Mouse (Mus musculus) neural tube, embryonic 11.5 days (tissue): ENCODE measurements at regions not wholly inside any gene's neighbourhood (a gene's known extent, or its start where the extent isn't known, plus 50 kb on each side); places are given as distances from the start of the nearest gene placed in this dataset.
A peak's percentile ranks its signal among the peaks of the same experiment; 100 is the strongest.

Experiments
- ATAC-seq: fragments of 200-750 bp; cut with Nextera tagmentation; 2 replicates; pipeline ENCODE4 v1.8.0; 2017; ENCODE audit warnings: moderate number of reproducible peaks, mild to moderate bottlenecking, moderate TSS enrichment, moderate library complexity; ENCODE audit not compliant: insufficient read depth, low FRiP score, low TSS enrichment
- DNase-seq: peaks from one replicate; pipeline ENCODE4 v3.0.0-alpha.2; 2015; ENCODE audit warnings: low spot score
- H3K27ac ChIP-seq: fragments of 300-500 bp; sonication (generic); 2 replicates; pipeline ENCODE4 v1.5.1; 2014; ENCODE audit warnings: low read depth, mild to moderate bottlenecking, low read length
- H3K27me3 ChIP-seq: fragments of 300-500 bp; sonication (generic); 2 replicates; pipeline ENCODE4 v1.6.1; 2014; ENCODE audit warnings: mild to moderate bottlenecking, low read length, mixed read lengths; ENCODE audit not compliant: control insufficient read depth, insufficient read depth
- H3K36me3 ChIP-seq: fragments of 300-500 bp; sonication (generic); 2 replicates; pipeline ENCODE4 v1.6.1; 2014; ENCODE audit warnings: mild to moderate bottlenecking, low read length, moderate library complexity, mixed read lengths; ENCODE audit not compliant: control insufficient read depth, insufficient read depth
- H3K4me1 ChIP-seq: fragments of 300-500 bp; sonication (generic); 2 replicates; pipeline ENCODE4 v1.6.1; 2014; ENCODE audit warnings: low read length, mixed read lengths; ENCODE audit not compliant: control insufficient read depth, insufficient read depth
- H3K4me2 ChIP-seq: fragments of 300-500 bp; sonication (generic); 2 replicates; pipeline ENCODE4 v1.6.1; 2014; ENCODE audit warnings: low read depth, mild to moderate bottlenecking, moderate library complexity
- H3K4me3 ChIP-seq: fragments of 300-500 bp; sonication (generic); 2 replicates; pipeline ENCODE4 v1.5.1; 2014; ENCODE audit warnings: low read depth, low read length
- H3K9ac ChIP-seq: fragments of 300-500 bp; sonication (generic); 2 replicates; pipeline ENCODE4 v1.6.1; 2014; ENCODE audit warnings: mild to moderate bottlenecking, low read length
- H3K9me3 ChIP-seq: fragments of 300-500 bp; sonication (generic); 2 replicates; pipeline ENCODE4 v1.6.1; 2016; ENCODE audit warnings: low read length; ENCODE audit not compliant: control insufficient read depth
- WGBS: fragments of 180-500 bp; shearing (Covaris S2); extraction: QIAGEN DNeasy Blood & Tissue Kit; methylation state at CpG from one replicate; pipeline ENCODE4 v1.1.7; 2014; 5-methylcytosine and 5-hydroxymethylcytosine counted together

DNA sequence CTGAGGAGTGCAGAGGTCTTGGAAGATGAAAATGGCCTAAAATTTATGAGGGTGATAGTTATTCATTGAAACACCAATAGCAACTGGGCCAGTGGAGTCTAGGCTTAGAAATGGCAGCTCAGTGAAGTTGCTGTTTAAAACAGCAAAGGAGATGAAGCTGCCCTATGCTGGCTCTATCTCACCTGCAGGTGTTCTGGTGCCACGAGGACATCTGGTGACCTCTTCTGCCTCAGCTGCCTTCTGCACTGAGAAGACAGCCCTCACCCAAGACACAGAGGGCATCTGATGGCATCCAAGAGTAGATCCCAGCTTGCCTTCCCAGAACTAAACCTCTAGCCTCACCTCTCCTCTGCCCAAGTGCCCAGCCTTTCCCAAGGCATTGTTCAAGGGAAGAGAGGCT is 187.5 kb upstream of the Sdk2 start:
- H3K9ac ChIP-seq, result no peak overlapping the region
- no peaks in the 10 kb centered on the region for H3K27me3 ChIP-seq
- ATAC-seq, result no peak
- H3K27ac ChIP-seq, result no peak overlapping the region
- 83% methylated on average over 1 of the region's 1 CpGs for WGBS
- no peaks in the 10 kb centered on the region for H3K4me1 ChIP-seq
- no peak for DNase-seq
- H3K36me3 ChIP-seq, result no peaks in the 10 kb centered on the region
- no peaks in the 10 kb centered on the region for H3K9me3 ChIP-seq
- H3K4me2 ChIP-seq, result no peak overlapping the region
- H3K4me3 ChIP-seq, result no peak overlapping the region

DNA sequence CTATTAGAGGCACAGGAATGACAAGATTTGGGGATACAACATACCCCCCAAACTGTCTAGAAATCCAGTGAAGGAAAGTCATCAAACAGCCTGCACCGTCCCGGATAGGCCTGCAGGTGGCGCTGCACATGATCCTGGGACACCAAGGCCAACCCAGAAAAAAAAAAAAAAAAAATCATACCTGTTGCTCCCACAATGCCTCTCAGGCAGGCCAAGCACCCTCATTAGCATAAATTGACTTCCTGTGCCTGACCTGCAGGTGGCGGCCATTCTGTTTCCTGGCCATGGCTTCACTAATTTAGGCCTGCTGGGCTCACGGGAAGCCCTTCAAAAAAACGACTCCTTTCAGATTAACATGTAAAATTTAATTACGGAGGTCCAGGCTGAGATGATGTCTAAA is 184.8 kb upstream of the Sdk2 start:
- Histone ChIP-seq H3K4me3 (no peak overlapping the region), H3K4me2 (no peak overlapping the region), H3K27me3 (no peaks in the 10 kb centered on the region), H3K36me3 (no peaks in the 10 kb centered on the region), H3K27ac (no peak overlapping the region), H3K9me3 (no peaks in the 10 kb centered on the region), H3K4me1 (no peaks in the 10 kb centered on the region), H3K9ac (no peak overlapping the region)
- no peak for ATAC-seq
- 80% methylated on average over 7 of the region's 7 CpGs for WGBS
- DNase-seq, result peak; percentile 45

DNA sequence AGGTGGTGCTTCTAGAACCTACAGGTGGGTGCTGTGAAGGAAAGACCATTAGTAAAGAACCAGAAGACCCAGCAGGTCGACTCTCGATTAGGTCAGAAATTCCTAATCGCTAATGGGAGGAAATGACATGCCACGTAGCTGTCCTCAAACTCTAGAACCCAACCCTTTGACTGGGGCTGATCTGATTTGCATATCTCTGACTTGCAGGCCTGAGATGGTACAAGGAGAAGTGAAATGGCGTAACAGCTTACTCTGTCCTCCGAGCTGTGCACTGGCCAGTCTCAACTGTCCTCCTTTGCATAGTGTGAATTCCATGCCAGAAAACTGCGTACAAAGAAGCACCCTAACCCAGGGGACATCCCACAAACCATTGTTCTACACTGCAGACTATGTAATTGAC is 182.4 kb upstream of the Sdk2 start:
- WGBS, result 84% methylated on average over 7 of the region's 7 CpGs

DNA sequence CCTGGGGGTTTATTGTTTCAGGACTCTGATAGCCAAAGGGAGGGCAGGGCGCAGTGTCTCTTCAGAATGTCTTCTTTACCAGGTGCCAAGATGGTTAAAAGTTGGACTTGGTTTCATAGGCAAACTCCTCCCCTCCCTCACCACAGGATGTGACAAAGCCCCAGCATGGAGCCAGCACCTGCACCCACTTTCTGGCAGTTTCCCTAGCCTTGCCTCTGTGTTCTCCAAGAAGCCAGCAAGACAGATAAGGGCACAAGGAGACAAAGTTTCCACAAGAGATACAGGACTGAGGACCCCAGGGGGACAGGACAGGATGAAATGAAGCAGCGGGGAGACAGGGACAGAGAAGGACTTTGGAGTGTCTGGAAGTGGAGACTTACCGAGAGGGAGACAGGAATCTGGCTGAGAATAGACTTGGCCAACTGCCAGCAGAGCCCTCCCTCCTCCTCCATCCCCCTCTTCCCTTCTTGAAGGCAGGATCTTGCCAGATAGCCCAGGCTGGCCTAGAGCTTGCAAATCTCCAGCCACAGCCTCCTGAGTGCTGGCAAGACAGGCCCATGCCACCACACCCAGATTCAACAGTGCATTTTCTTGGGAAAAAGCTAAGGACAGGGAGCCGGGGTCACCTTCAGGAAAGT is 181.5 kb upstream of the Sdk2 start:
- no peaks in the 10 kb centered on the region for H3K36me3 ChIP-seq
- no peak overlapping the region for H3K9ac ChIP-seq
- no peak for DNase-seq
- no peaks in the 10 kb centered on the region for H3K9me3 ChIP-seq
- no peak overlapping the region for H3K4me2 ChIP-seq
- ATAC-seq, result no peak
- 75% methylated on average over 4 of the region's 4 CpGs for whole genome bisulfite sequencing
- no peak overlapping the region for H3K27ac ChIP-seq
- H3K27me3 ChIP-seq, result no peaks in the 10 kb centered on the region
- no peak overlapping the region for H3K4me3 ChIP-seq
- H3K4me1 ChIP-seq, result no peaks in the 10 kb centered on the region

More for the DNA sequence above, 182.4 kb upstream of the Sdk2 start:
- H3K4me1 ChIP-seq, result no peaks in the 10 kb centered on the region
- DNase-seq (no peak), ATAC-seq (no peak)
- H3K4me3 ChIP-seq, result no peak overlapping the region
- no peak overlapping the region for H3K4me2 ChIP-seq
- no peaks in the 10 kb centered on the region for H3K36me3 ChIP-seq
- no peaks in the 10 kb centered on the region for H3K27me3 ChIP-seq
- no peaks in the 10 kb centered on the region for H3K9me3 ChIP-seq
- H3K27ac ChIP-seq, result no peak overlapping the region
- no peak overlapping the region for H3K9ac ChIP-seq

DNA sequence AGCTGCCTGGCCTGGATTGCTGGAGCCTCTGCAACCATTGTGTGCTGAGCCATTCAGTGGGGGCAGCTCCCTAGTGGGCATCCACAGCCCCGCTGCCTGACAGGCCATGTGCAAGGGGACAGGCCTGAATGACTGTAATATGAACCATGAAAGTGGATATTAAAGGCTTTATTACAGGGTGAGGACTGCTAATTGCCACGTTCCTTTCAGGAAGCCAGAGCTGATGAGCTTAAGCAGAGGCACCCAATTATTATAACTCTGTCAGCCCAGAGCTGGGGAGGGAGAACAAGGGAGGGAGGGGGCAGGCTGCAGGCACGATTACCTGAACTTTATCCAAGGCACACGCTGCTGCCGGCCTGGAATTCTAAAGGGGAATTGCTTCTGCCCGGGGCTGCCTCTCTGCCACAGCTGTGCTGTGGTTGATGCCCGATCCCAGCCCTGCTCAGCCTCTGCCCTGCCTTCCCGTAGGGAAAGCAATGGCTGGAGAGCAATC is 172.5 kb upstream of the Sdk2 start:
- Histone ChIP-seq H3K27ac (no peak overlapping the region), H3K27me3 (no peaks in the 10 kb centered on the region), H3K4me2 (no peak overlapping the region), H3K9ac (0 out of 2 replicates have a peak overlapping the region, but pooled peaks have one; percentile 8), H3K9me3 (no peaks in the 10 kb centered on the region), H3K4me1 (peaks cover 6% of the 10 kb centered on the region; the same call in 1 of the 2 replicates), H3K36me3 (no peaks in the 10 kb centered on the region), H3K4me3 (no peak overlapping the region)
- DNase-seq, result peak; percentile 35
- WGBS, result 28% methylated on average over 8 of the region's 8 CpGs
- ATAC-seq, result 0 out of 2 replicates have a peak, but pooled peaks have one; percentile 23

DNA sequence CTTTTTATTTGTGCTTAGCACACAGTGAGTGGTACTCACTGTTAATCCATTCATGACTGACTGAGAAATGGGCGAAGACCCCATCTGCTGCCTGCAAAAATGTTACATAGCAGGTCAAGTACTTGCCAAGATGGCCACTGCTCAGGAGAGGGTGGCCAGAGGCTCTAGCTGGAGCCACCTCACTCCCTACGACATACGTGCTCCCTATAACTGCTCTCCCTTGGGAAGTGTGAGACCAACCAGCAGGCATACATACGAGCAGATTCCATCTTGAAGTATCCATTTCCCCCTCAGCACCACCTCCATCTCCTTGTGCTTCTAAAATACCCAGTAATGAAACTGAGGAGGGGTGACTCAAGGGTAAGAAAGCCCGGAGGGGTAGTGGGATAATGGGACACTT is 172.0 kb upstream of the Sdk2 start:
- Histone ChIP-seq H3K27me3 (no peaks in the 10 kb centered on the region), H3K9me3 (no peaks in the 10 kb centered on the region), H3K4me2 (no peak overlapping the region), H3K36me3 (no peaks in the 10 kb centered on the region), H3K9ac (no peak overlapping the region), H3K27ac (no peak overlapping the region), H3K4me3 (no peak overlapping the region), H3K4me1 (peaks cover 6% of the 10 kb centered on the region; the same call in 1 of the 2 replicates)
- no peak for DNase-seq
- ATAC-seq, result no peak
- 72% methylated on average over 5 of the region's 5 CpGs for WGBS

DNA sequence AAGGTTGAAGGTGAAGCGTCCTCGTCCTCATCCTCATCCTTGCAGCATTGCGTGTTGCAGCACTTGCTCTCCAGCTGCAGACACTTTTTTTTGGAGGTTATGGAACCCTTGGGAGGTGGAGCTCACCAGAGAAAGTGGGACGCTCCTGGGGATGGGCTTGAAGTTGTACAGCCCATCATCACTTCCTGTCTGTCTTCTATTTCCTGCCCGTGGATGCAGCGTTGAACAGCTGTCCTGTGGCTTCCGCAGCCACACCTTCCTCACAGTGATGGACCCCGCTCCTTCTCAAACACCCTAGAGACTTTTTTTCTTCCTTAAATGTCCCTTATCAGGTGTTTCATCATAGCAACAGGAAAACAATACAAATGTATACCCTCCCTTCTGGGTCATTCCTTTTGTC is 171.5 kb upstream of the Sdk2 start:
- H3K9me3 ChIP-seq, result no peaks in the 10 kb centered on the region
- 82% methylated on average over 8 of the region's 8 CpGs for WGBS
- no peak overlapping the region for H3K4me2 ChIP-seq
- no peak overlapping the region for H3K9ac ChIP-seq
- ATAC-seq, result no peak
- H3K27me3 ChIP-seq, result no peaks in the 10 kb centered on the region
- no peak overlapping the region for H3K4me3 ChIP-seq
- H3K36me3 ChIP-seq, result no peaks in the 10 kb centered on the region
- H3K4me1 ChIP-seq, result peaks cover 6% of the 10 kb centered on the region; the same call in 1 of the 2 replicates
- DNase-seq, result no peak
- H3K27ac ChIP-seq, result no peak overlapping the region

DNA sequence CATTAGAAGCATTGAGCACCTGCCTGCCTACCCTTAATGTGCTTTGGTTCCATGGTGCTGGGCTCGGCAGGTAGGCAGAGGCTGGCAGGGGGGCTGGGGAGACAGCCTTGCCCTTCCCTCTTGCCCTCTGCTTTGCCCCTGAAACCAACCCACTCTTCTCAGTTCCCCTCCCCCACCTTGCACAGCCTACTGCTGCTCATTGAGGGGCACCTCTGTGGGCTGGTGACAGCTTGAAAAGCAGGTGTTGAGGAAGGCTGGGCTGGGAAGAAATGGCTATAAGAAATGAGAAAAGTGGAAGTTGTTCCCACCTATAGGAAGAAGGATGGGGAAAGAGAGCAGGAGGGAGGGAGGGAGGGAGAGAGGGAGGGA is 167.7 kb upstream of the Sdk2 start:
- DNase-seq (no peak), ATAC-seq (no peak)
- no peaks in the 10 kb centered on the region for H3K27me3 ChIP-seq
- no peaks in the 10 kb centered on the region for H3K9me3 ChIP-seq
- no peak overlapping the region for H3K9ac ChIP-seq
- no peaks in the 10 kb centered on the region for H3K36me3 ChIP-seq
- H3K4me1 ChIP-seq, result peaks cover 6% of the 10 kb centered on the region; the same call in 1 of the 2 replicates
- no peak overlapping the region for H3K27ac ChIP-seq
- H3K4me2 ChIP-seq, result no peak overlapping the region
- H3K4me3 ChIP-seq, result no peak overlapping the region
- 77% methylated on average over 1 of the region's 1 CpGs for WGBS
